Mouse (Mus musculus) limb, embryonic 12.5 days (tissue): ENCODE data around the gene Cpeb3. TPM values are rescaled to one million over a fixed set of nuclear protein-coding genes. Genes with fewer than 3 reads are reported as not detected.
"Not testable (repeated sequence)": the region's sequence is repeated elsewhere in the genome, so short reads cannot be mapped to it uniquely, and the experiment has no call there.

ENCODE experiments used
- ATAC-seq: fragments of 200-750 bp; cut with Nextera tagmentation; 2 replicates; pipeline ENCODE4 v1.8.0; 2017; ENCODE audit warnings: low read depth, moderate TSS enrichment; ENCODE audit not compliant: insufficient number of reproducible peaks, insufficient read depth, low FRiP score, low TSS enrichment
- H3K27ac ChIP-seq: fragments of 300-500 bp; sonication (generic); 2 replicates; pipeline ENCODE4 v1.5.1; 2016; ENCODE audit warnings: mild to moderate bottlenecking, moderate library complexity
- H3K27me3 ChIP-seq: fragments of 300-500 bp; sonication (generic); 2 replicates; pipeline ENCODE4 v1.6.1; 2016; ENCODE audit warnings: mild to moderate bottlenecking, moderate library complexity
- H3K36me3 ChIP-seq: fragments of 300-500 bp; sonication (generic); 2 replicates; pipeline ENCODE4 v1.6.1; 2016; ENCODE audit warnings: mild to moderate bottlenecking, moderate library complexity
- H3K4me1 ChIP-seq: fragments of 300-500 bp; sonication (generic); replicated peaks from 2 replicates; pipeline ENCODE4 v1.6.1; 2016
- H3K4me2 ChIP-seq: fragments of 300-500 bp; sonication (generic); 2 replicates; pipeline ENCODE4 v1.6.1; 2016; ENCODE audit warnings: mild to moderate bottlenecking, moderate library complexity
- H3K4me3 ChIP-seq: fragments of 300-500 bp; sonication (generic); replicated peaks from 2 replicates; pipeline ENCODE4 v1.5.1; 2016; ENCODE audit warnings: mild to moderate bottlenecking
- H3K9ac ChIP-seq: fragments of 300-500 bp; sonication (generic); replicated peaks from 2 replicates; pipeline ENCODE4 v1.6.1; 2016; ENCODE audit warnings: mild to moderate bottlenecking, moderate library complexity
- H3K9me3 ChIP-seq: fragments of 300-500 bp; sonication (generic); 2 replicates; pipeline ENCODE4 v1.6.1; 2016; ENCODE audit warnings: mild to moderate bottlenecking, moderate library complexity
- WGBS: fragments of 180-500 bp; shearing (Covaris S2); methylation state at CpG from one replicate; pipeline ENCODE4 v1.1.7; 2016; 5-methylcytosine and 5-hydroxymethylcytosine counted together
- polyA plus RNA-seq: library from polyadenylated mRNA; unstranded; fragments of >200 nt; fragmentation: Nextera tagmentation; extraction: Ambion mirVana; gene quantifications from 2 replicates; pipeline ENCODE4 v1.2.1, GENCODE M21; 2016

The Cpeb3 gene
- polyA plus RNA-seq, 1 experiment from 2014 or later = 1.9 TPM

DNA sequence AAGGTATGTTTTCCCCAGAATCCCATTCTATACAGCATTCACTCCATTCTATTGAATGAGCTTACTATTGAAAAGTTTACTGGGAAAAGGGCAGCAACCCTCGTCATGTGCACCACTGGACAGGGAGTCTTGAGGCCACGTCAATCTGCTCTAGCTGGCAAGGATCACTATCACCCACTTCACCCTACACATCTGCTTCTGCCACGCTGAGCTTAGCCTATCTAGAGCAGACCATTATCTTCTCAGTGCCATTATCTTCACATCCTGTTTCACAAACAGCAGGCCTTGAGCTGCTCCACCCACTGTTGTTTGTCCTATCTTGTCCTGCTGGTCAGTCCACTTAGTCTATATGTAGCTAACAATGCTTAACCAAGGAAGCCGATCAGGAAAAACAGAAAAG, 66.8 kb downstream of the Cpeb3 start:
- no peaks in the 10 kb centered on the region for H3K4me1 ChIP-seq
- no peak overlapping the region for H3K9ac ChIP-seq
- no peak overlapping the region for H3K4me2 ChIP-seq
- no peaks in the 10 kb centered on the region for H3K9me3 ChIP-seq
- H3K27ac ChIP-seq = no peak overlapping the region
- WGBS = 76% methylated on average over 4 of the region's 4 CpGs
- no peaks in the 10 kb centered on the region for H3K27me3 ChIP-seq
- no peak overlapping the region for H3K4me3 ChIP-seq
- no peaks in the 10 kb centered on the region for H3K36me3 ChIP-seq
- ATAC-seq = no peak

DNA sequence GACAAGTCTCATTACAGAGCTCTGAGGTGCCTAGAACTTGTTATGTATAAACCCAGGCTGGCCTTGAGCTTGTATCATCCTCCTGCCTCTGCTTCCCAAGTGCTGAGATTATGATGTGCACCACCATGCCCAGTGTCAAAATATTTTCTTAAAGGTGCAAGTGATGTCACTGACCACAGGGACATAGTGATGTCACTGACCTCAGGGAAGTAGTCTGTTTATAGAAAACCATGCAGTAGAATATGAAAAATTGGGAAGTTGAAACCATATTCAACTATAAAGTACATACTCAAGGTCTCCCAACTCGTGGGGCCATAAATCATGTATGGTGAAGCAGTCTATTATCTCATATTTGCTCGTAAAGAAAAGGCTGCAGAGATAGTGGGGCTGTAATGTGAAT, 71.3 kb downstream of the Cpeb3 start:
- Histone ChIP-seq H3K27ac (no peak overlapping the region), H3K9me3 (no peaks in the 10 kb centered on the region), H3K4me3 (no peak overlapping the region), H3K27me3 (no peaks in the 10 kb centered on the region), H3K9ac (no peak overlapping the region), H3K4me2 (no peak overlapping the region), H3K4me1 (no peaks in the 10 kb centered on the region), H3K36me3 (no peaks in the 10 kb centered on the region)
- 65% methylated on average over 2 of the region's 2 CpGs for WGBS
- ATAC-seq = no peak

DNA sequence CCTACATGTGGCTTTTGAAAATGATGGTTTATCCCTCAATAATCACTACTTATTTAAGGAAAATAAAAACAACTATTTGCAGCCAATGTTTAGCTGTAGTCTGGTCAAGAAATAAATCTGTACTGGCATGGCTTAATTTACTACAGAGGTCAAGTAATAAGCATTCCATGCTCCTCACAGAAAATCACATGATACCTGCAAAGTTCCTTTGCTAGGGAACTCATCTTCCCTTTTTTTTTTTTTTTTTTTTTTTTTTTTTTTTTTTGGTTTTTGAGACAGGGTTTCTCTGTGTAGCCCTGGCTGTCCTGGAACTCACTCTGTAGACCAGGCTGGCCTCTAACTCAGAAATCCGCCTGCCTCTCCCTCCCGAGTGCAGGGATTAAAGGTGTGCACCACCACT, 72.9 kb downstream of the Cpeb3 start:
- ATAC-seq, H3K36me3 ChIP-seq, H3K9me3 ChIP-seq, H3K4me3 ChIP-seq, H3K27ac ChIP-seq, H3K9ac ChIP-seq, H3K4me1 ChIP-seq, H3K27me3 ChIP-seq, H3K4me2 ChIP-seq: not testable (repeated sequence)
- WGBS = 84% methylated on average over 2 of the region's 2 CpGs

DNA sequence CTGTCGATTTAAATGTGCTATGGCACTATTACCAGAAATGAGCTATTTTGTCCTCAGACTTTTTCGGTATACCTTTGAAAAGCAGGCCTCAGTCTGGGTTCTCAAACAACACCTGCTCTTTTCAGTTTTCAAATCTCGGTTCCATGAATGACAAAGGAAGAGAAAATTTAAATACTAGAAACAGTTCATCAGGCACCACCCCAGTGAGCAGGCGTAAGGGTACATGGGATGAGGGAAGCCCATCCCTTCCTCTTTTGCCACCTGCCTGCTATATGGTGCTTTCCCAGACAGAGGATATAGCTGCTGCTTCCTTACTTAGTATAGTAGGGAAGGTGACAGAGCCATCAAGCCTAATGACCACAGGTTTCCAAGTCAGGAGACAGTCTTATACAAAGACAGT, 74.7 kb downstream of the Cpeb3 start:
- no peaks in the 10 kb centered on the region for H3K36me3 ChIP-seq
- ATAC-seq = no peak
- H3K9me3 ChIP-seq = no peaks in the 10 kb centered on the region
- H3K27ac ChIP-seq = no peak overlapping the region
- no peak overlapping the region for H3K9ac ChIP-seq
- H3K4me3 ChIP-seq = no peak overlapping the region
- H3K4me2 ChIP-seq = no peak overlapping the region
- H3K27me3 ChIP-seq = no peaks in the 10 kb centered on the region
- WGBS = 89% methylated on average over 4 of the region's 4 CpGs
- no peaks in the 10 kb centered on the region for H3K4me1 ChIP-seq

DNA sequence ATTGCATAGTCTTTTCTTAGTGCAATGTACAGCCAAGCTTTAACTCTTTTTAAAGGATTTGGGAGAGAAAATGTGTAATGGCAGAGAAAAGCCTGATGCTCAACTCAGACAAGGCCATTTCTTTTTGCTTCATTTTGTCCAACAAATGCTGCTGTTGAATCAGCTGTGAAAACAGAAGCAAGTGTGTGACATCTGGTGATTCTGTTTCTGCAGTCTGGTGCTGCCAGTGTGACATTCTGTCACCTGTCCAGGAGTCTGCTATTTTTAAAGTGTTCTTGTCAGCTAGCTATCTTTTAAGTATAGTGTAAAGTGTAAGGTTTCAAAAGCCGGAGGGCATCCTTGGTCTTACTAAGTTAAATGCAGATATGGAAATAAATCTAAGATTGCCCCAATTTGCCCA, 76.7 kb downstream of the Cpeb3 start:
- Histone ChIP-seq H3K27me3 (no peaks in the 10 kb centered on the region), H3K9ac (no peak overlapping the region), H3K4me2 (no peak overlapping the region), H3K27ac (no peak overlapping the region), H3K36me3 (no peaks in the 10 kb centered on the region), H3K4me3 (no peak overlapping the region), H3K9me3 (no peaks in the 10 kb centered on the region), H3K4me1 (no peaks in the 10 kb centered on the region)
- 89% methylated on average over 1 of the region's 1 CpGs for WGBS
- no peak for ATAC-seq

DNA sequence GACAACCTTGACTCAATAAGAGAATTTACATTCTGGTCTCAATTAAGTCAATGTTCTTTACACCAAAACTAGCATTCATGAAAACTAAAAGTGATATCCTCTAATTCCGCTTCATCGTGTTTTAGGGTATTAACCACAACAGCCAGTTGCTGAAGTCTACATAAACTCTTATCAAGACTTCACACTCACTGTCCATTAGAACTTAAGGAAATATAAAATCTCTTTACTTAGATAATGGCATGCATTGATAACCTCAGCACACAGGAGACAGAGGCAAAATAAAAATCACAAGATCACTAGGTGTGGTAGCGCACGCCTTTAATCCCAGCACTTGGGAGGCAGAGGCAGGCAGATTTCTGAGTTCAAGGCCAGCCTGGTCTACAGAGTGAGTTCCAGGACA, 79.9 kb downstream of the Cpeb3 start:
- Histone ChIP-seq H3K4me1 (no peaks in the 10 kb centered on the region), H3K27ac (no peak overlapping the region), H3K27me3 (no peaks in the 10 kb centered on the region), H3K9me3 (no peaks in the 10 kb centered on the region), H3K9ac (no peak overlapping the region), H3K36me3 (no peaks in the 10 kb centered on the region), H3K4me2 (no peak overlapping the region), H3K4me3 (no peak overlapping the region)
- no peak for ATAC-seq
- WGBS = 93% methylated on average over 4 of the region's 4 CpGs

DNA sequence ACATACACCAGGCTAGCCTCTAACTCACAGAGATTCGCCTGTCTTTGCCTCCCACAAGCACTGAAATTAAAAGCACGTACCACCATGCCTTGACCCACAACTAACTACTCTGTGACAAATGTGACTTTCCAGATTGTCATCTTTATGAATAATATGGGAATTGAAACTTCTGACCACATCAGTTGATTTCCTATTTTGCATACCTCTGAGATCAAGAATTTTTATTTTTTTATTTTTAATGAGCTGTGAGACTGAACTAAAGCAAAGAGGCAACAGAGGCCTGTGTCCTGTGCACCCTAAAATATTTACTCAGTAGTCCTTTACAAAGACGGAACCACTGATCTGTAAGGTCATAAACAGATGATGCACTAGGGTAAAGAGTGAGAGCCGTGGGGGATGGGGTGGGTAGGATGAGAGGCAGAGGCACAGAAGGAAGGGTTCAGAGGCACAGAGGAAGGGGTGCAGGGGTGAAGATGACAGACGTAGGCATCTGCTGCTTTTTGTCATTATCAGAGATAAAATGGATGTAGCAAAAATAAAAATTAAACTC, 81.3 kb downstream of the Cpeb3 start:
- no peak overlapping the region for H3K4me2 ChIP-seq
- ATAC-seq = no peak

DNA sequence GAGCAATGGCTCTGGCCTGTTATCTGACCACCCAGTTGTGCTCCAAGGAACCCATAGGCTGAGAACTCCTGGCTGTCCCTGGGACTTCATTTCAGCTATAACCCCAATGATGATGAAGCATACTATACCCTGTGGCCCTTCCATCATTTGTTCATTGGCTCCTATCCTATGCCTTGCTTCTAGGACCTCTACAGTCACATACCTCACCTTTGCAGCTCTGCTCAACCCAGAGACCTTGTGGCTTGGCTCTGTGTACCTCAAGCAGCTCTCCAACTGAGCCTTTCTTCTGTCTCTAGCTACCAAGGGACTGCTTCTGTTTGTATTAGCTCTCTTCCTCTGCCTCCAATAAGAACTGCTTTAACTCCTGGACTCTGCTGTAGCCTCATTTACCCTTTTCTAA, 83.4 kb downstream of the Cpeb3 start:
- H3K4me2 ChIP-seq = no peak overlapping the region
- H3K4me1 ChIP-seq = no peaks in the 10 kb centered on the region
- H3K27ac ChIP-seq = no peak overlapping the region
- no peaks in the 10 kb centered on the region for H3K9me3 ChIP-seq
- no peak overlapping the region for H3K9ac ChIP-seq
- no peaks in the 10 kb centered on the region for H3K27me3 ChIP-seq
- no peaks in the 10 kb centered on the region for H3K36me3 ChIP-seq
- ATAC-seq = no peak
- H3K4me3 ChIP-seq = no peak overlapping the region

More for the DNA sequence above, 81.3 kb downstream of the Cpeb3 start:
- no peak overlapping the region for H3K27ac ChIP-seq
- H3K4me3 ChIP-seq = no peak overlapping the region
- 72% methylated on average over 5 of the region's 5 CpGs for WGBS
- no peak overlapping the region for H3K9ac ChIP-seq
- H3K9me3 ChIP-seq = no peaks in the 10 kb centered on the region
- no peaks in the 10 kb centered on the region for H3K27me3 ChIP-seq
- no peaks in the 10 kb centered on the region for H3K4me1 ChIP-seq
- H3K36me3 ChIP-seq = no peaks in the 10 kb centered on the region

DNA sequence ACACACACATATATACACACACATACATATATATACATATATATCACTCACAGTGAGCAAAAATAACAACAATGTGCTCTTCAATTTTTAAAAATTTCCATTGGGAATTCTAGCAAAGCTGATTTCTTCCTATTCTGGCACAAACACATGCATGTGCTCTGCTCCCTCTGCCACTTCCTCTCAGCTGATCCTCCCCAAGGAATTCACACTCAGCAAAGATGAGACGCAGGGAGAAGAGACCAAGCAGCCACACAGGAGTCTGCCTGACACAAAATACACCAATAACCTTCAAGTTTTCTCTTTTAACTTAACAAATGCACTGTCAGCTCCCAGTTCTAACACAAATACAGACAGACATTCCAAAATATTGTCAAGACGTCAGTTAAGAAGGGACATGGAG, 89.1 kb downstream of the Cpeb3 start:
- H3K36me3 ChIP-seq = no peaks in the 10 kb centered on the region
- no peaks in the 10 kb centered on the region for H3K9me3 ChIP-seq
- no peak overlapping the region for H3K4me2 ChIP-seq
- H3K27ac ChIP-seq = no peak overlapping the region
- H3K4me3 ChIP-seq = no peak overlapping the region
- no peaks in the 10 kb centered on the region for H3K27me3 ChIP-seq
- 73% methylated on average over 2 of the region's 2 CpGs for WGBS
- H3K4me1 ChIP-seq = no peaks in the 10 kb centered on the region
- H3K9ac ChIP-seq = no peak overlapping the region
- no peak for ATAC-seq

DNA sequence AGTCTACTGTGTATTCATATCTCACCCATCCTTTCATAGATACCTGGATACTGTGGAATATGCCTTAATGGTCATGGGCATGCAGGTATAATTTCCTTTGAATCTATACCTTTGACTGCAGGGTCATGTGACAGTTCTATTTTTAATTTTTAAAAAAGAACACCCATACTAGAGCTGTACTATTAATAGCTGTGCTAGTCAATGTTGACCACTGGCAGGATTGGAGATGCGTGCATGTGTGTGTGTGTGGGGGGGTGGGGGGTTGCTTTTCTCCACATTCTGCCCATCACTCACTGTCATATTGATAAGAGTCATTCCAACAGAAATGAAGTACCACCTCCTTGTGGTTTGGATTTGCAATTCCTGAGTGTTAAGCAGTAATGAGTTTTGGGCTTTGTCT, 92.6 kb downstream of the Cpeb3 start:
- no peaks in the 10 kb centered on the region for H3K27me3 ChIP-seq
- H3K4me1 ChIP-seq = no peaks in the 10 kb centered on the region
- no peak overlapping the region for H3K4me2 ChIP-seq
- 100% methylated on average over 1 of the region's 1 CpGs for WGBS
- H3K27ac ChIP-seq = no peak overlapping the region
- ATAC-seq = no peak
- H3K4me3 ChIP-seq = no peak overlapping the region
- no peak overlapping the region for H3K9ac ChIP-seq
- H3K36me3 ChIP-seq = no peaks in the 10 kb centered on the region
- H3K9me3 ChIP-seq = no peaks in the 10 kb centered on the region

DNA sequence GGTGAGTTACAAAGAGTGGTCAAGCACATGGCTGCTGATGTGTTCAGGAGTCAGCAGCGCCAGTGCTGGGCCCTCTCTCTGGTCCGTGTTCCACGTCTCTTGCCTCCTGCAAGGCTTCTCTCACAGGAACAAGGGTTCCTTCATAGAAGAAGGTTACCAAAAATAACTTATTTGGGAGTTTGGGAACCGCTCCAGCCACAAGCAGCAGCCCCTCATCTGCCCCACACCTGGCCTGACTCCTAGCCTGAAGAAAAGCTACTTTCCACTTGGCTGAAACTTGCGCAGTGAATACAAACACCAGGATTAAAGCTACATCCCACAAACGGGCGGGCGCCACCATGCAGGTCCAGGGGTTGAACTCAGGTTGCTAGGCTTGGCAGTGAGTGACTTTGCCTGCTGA, 93.0 kb downstream of the Cpeb3 start:
- H3K4me3 ChIP-seq = no peak overlapping the region
- no peak for ATAC-seq
- H3K27me3 ChIP-seq = no peaks in the 10 kb centered on the region
- no peaks in the 10 kb centered on the region for H3K4me1 ChIP-seq
- H3K27ac ChIP-seq = no peak overlapping the region
- H3K9ac ChIP-seq = no peak overlapping the region
- no peaks in the 10 kb centered on the region for H3K9me3 ChIP-seq
- WGBS = 79% methylated on average over 8 of the region's 8 CpGs
- H3K4me2 ChIP-seq = no peak overlapping the region
- H3K36me3 ChIP-seq = no peaks in the 10 kb centered on the region

DNA sequence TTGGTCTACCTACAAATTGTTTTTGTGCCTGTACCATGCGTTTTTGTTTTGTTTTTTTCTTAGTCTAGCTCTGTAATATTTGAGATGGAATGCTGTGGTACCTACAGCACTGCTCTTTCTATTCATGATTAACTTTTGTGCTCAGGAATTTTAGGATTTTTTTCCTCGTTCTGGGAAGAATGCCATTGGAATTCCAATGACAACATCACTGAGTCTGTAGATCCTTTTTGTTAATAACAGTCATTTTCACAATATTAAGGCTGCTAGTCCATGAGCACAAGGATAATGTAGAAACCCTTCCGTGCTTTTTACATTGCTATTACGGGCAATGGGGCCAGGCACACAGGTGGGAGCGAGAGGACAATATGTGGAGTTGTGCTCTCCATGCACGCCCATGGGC, 96.6 kb downstream of the Cpeb3 start:
- H3K4me3 ChIP-seq = no peak overlapping the region
- H3K4me1 ChIP-seq = no peaks in the 10 kb centered on the region
- H3K4me2 ChIP-seq = no peak overlapping the region
- no peak overlapping the region for H3K27ac ChIP-seq
- no peaks in the 10 kb centered on the region for H3K36me3 ChIP-seq
- H3K27me3 ChIP-seq = no peaks in the 10 kb centered on the region
- ATAC-seq = no peak
- 86% methylated on average over 6 of the region's 6 CpGs for WGBS
- no peak overlapping the region for H3K9ac ChIP-seq
- H3K9me3 ChIP-seq = no peaks in the 10 kb centered on the region
